Mouse (Mus musculus) cerebellum, adult 18-20 months (tissue): Measurements from ENCODE around the gene Cyp2j9.
A peak's percentile ranks its signal among the peaks of the same experiment; 100 is the strongest.
"Not testable (repeated sequence)": the region's sequence is repeated elsewhere in the genome, so short reads cannot be mapped to it uniquely, and the experiment has no call there.

Source experiments
- DNase-seq, 2 experiments: peaks; one replicate each; pipeline ENCODE4 v3.0.0; 2021

The Cyp2j9 gene

GRCm38 (mm10) chr4:96590911-96591790 lies at the start of gene Cyp2j9:
Cyp2j9 (minus strand) TSS chr4:96591578.
- DNase-seq: peak; percentile 25 to 29

DNA sequence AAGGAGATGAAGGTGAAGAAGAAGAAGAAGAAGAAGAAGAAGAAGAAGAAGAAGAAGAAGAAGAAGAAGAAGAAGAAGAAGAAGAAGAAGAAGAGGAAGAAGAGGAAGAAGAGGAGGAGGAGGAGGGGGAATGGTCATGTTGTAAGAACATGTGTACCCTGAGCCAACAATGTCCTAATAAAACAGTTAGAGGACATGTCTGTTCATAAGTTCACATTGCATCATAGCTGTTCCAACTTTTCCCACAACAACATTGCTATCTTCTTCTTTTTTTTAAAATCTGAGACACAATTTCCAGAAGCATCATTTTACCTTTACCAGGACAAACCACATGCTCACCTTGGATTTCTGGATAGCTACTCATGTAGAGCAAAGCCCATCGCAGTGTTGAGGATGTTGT lies 44.1 kb upstream of the Cyp2j9 start:
- no peak for DNase-seq

GRCm38 (mm10) chr4:96622474-96622873 lies 31.1 kb upstream of the Cyp2j9 start:
- DNase-seq: no peak

GRCm38 (mm10) chr4:96591791-96592150 lies 393 bp upstream of the Cyp2j9 start:
- peak; percentile 34 to 44 for DNase-seq

- peak in 1 of 2 experiments; percentile 6 for DNase-seq
These were observed 9.8 kb downstream of the Cyp2j9 start for GRCm38 (mm10) chr4:96581425-96582088.

- DNase-seq: not testable (repeated sequence)
These were observed 11.0 kb downstream of the Cyp2j9 start for GRCm38 (mm10) chr4:96580351-96580750.

- no peak for DNase-seq
These were observed 21.9 kb downstream of the Cyp2j9 start for GRCm38 (mm10) chr4:96569442-96569841.

DNA sequence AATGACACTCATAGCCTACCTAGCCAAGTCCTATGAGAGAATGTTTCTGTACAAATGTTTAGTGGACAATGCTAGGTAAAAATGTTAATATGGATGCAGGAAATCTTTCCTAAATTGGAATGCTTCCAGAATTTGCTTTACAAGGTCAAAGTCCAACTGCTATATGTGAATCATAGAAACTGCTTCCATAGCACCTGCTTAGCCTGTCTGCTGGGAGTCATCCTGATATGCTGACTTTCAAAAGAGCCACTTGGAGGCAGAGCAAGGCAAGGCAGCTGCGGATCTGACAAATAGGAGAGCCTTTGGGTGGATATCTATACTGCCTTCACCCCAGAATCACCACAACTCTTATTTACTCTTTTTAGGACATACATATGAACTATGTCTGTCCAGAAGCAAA lies 23.4 kb downstream of the Cyp2j9 start:
- DNase-seq: no peak

DNA sequence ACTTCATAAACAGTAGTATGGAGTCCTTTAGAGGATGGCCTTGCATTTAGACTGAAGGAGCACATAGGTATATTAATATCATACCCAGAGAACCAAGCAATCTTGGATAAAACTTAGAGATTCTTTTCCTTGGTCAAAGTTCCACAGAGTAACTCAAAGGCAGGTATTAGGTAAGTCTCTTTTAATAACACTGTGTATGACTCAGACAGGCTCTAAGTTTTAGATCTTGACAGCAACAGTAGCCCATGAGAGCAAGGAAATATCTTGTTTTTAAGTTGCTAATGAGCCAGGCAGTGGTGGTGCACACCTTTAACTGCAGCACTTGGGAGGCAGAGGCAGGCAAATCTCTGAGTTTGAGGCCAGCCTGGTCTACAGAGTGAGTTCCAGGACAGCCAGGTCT lies 25.6 kb downstream of the Cyp2j9 start:
- no peak for DNase-seq

GRCm38 (mm10) chr4:96560464-96560863 lies 30.9 kb downstream of the Cyp2j9 start:
- no peak for DNase-seq

DNA sequence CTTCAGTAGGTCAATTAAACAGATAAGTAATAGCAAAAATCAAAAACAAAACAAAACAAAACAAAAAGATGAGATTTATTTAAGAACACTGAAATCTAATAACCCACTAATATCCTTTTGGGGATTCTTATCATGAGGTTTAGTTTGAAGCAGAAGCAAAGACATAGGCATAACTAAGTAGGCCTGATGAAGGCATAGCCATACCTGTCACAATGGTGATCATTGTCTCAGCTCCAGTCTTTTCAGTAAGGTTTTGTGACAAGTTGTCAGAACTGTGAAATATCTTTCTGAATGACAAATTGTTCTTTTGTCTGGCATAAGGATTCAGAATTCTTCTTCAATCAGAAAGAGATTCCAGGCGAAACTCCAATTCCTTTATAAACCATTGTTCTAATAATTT lies 31.6 kb downstream of the Cyp2j9 start:
- DNase-seq: no peak

DNA sequence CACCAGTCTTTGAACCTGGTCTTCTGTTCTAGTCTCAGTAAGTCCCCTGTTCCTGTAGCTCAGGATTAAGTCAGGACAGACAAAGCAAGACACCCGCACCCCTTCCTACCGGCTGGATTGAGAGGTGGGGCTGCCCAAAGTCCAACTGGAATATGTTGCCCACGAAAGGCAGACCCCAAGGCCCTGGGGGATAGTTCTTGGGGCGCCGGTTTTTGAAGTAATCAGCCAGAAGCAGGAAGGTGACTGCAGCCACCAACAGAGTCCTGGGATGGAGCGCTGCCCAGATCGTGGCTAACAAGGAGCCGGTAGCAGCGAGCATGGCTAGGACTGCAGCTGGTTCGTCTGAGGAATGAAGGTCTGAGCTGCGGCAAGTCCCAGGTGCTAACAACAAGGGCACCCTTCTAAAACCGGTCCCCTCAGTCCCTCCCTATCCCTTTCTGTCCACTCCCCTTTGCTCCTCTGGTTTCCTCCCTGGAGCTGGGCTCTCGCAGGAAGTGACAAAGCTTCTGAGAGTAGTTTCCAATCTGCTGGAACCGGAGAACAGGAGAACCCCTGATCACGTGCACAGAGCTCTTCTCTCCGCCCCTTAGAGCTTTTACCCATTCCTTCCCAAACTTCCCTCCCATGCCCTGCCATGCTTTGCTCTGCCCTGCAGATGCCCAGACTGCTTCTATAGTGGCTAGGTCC lies 38.1 kb downstream of the Cyp2j9 start, which contains the start of gene Cyp2j6:
Gene Cyp2j6, minus strand, starts transcription at position 529 of the 687 bp plus-strand sequence.
- peak; percentile 5 to 7 for DNase-seq

GRCm38 (mm10) chr4:96551619-96552018 lies 39.8 kb downstream of the Cyp2j9 start:
- no peak for DNase-seq

GRCm38 (mm10) chr4:96545976-96546375 lies 45.4 kb downstream of the Cyp2j9 start:
- no peak for DNase-seq

DNA sequence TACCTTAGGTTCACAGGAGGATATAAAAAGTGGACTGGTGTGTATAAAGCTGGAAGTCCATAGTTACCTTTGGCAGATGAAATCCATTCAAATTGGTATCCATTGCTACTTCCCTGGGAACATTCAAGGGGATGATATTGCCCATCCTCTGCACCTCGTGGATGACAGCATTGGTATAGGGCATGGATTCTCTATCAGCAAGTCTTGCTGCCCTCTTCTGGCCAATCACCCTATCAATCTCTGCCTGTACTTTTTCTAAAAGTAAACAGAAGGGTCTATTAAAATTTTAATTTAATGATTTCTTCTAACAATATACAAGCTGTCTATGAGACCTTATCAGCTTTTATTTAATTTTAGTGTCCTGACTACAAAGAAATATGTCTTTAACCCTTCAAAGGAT lies 65.6 kb downstream of the Cyp2j9 start:
- peak; percentile 3 to 8 for DNase-seq

DNA sequence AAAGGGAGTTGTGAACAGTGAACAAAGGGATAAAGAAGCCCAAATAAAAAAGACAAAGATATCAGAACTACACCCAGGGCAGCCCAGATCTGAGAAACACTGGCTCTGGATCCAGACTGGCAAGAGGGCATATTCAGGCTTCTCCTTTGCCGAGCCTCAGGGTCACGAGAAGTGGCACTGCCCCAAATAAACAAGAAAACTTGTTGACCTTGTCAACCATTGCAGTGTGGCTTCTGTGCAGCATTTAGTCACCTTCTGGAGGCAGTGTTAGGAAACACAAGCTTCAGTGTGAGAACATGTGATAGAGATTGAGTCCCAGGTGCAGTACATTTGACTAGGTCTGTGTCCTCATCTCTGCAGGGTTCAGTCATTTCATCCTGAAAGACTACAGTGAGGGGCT lies 69.1 kb downstream of the Cyp2j9 start:
- DNase-seq: no peak
